Mouse (Mus musculus) ES-CJ7 (cell line): ENCODE measurements around the gene Srebf1.

Experiments used
- DNase-seq: peaks from one replicate; pipeline ENCODE4 v3.0.0; 2011; ENCODE audit warnings: low read depth, low spot score

Srebf1 gene

DNA sequence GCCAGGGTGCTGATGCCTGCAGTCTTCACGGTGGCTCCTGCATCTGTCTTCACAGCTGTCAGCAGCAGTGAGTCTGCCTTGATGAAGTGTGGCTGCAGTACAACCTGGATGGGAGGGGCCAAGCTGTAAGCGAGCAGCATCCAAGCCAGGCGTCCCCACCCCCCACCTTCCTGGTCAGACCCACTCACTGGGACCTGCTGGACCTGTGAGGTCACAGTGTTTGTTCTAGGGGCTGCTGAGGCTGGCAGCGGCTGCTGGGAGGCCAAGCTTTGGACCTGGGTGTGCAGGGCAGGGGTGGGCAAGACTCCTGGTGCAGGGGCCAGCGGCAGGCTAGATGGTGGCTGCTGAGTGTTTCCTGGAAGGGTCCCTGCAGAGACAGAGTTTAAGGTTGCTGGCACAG, 16.2 kb downstream of the Srebf1 start:
- DNase-seq, result no peak

DNA sequence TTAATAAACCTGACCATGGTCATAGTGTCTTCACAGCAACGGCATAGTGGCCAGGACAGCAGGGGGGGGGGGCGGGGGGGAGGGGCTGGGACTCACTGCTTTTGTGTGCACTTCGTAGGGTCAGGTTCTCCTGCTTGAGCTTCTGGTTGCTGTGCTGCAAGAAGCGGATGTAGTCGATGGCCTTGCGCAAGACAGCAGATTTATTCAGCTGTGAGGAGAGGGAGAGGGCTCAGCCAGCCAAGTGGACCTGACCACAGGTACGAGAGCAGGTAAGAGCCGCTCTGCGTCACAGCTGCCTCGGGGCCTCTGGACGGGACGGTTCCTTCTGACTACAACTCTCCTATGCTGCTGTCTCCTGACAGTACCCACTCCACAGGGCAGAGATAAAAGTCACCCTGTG, 17.4 kb downstream of the Srebf1 start:
- DNase-seq, result no peak

DNA sequence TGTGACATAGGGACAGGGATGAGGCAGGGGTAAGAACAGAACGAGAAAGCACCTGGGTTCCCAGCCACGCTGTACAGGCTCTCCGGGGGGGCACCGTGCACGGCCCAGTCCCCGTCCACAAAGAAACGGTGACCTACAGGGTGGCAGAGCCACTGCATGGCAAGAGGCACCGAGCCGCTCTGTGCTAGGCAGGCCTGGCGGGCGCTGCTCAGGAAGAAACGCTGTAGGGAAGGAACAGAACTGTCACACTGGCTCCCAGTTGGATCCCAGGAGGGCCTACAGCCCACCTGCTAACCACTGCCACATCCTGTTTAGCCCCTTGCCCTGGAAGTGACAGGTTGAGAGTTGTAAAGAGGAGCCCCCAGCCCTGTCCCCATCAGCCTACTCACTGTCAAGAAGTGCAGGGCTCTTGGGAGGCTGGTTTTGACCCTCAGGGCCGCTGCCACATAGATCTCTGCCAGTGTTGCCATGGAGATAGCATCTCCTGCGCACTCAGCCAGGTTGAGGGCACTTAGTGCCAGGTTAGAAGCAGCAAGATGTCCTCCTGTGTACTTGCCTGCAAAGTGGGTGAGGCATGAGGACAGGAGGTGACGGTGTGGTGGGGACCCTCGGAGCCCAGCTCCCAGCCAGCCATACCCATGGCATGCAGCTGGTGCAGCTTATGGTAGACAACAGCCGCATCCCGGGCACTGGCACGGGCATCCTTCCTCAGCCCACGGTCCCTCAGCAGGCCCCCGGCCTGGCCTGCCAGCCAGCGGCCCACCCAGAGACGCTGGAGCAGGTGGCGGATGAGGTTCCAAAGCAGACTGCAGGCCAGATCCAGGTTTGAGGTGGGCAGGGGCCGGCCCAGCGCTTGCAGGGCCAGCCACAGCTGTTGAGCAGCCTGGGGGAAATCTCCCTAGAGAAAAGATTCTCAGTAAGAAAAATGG, 19.4 kb downstream of the Srebf1 start:
- DNase-seq, result no peak

- DNase-seq, result no peak
Measured at GRCm38 (mm10) chr11:60200384-60200783, 22.0 kb downstream of the Srebf1 start.

GRCm38 (mm10) chr11:60199702-60200184, 22.6 kb downstream of the Srebf1 start:
- peak; percentile 90 for DNase-seq

DNA sequence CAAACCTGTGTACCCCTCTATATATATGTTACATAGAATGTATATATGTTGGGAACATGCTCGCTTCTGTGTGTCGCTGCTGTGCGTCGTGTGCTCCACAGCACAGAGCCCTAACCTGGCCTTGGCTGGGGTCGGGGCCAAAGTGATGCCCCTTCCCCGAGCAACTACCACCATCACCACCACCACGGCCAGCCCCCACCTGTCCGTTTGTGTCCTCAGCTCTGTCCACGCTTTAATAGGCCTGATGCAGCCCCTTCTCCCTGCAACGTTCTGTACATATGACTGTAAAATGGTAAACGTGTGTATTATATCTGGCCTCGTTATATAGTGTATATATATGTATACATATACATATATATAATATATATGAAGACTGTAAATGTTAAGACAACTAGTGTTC, 23.7 kb downstream of the Srebf1 start:
- DNase-seq, result no peak

DNA sequence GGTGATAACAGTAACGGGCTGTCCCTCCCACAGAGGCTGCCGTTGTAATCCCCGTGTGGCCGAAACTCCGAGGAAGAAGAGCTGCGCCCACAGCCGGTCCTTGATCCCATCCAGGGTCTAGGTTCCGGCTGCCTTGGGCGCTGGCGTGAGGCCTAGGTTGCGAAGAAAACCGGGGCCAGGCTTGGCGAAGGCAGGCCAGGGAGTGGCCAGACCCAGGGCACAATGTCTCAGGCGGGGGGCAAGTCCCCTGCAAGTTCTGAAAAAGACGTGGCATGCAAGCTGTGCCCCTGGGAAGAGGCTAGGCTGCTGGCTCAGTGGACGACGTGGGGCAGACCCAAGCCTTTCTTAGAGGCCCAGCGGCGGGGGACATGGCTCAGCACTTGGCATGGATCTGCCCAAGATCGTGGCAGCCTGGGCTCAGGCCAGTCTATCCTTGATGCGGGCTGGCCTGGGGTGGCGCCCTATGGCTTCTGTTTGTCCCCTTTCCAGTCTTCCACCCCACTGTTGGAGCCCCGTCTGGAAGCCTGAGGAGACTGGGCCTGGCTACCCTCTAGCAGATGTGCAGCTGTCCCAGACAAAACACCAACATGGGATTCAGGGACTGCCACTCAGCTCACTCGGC, 24.3 kb downstream of the Srebf1 start:
- DNase-seq, result no peak

- no peak for DNase-seq
Measured at GRCm38 (mm10) chr11:60196344-60196743, 26.0 kb downstream of the Srebf1 start.

GRCm38 (mm10) chr11:60195108-60195507, 27.3 kb downstream of the Srebf1 start:
- peak; percentile 88 for DNase-seq

DNA sequence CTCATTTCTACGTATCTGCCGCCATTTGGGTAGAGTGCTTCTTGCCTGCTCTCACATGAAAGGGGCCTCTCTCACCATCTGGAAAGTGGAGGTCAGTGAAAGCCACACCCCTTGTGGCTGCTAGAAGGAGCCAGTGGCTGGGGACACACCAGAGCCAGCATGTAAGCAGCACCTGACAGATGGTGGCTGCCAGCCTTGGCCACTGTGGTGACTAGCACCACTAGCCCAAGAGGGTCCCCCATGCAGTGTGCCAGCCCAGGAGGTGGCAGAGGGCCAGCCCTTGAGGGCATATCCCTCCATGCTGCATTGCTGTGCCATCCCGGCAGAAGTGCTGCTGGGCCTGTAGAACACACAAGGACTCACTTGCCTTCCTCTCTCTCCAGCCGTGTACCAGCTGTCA, 28.8 kb downstream of the Srebf1 start:
- DNase-seq, result no peak

DNA sequence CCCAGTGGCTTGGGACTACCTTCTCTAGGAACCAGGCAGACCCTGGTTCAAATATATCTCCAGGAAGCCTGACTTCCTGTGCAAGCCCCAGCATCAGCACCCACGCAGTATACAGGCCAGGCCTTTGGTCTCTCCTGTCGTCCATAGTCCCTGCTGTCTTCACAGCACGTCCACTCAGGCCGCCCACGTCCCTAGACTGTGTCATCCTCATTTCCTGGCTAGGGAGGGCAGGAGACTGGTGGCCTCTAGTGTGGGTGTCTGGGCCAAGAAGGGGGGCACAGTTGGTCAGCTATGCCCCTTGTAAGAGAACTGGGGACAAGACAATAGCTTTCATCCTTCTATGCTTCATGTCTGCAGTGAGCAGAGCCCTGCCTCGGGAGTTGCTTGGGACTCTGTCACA, 29.8 kb downstream of the Srebf1 start:
- no peak for DNase-seq

GRCm38 (mm10) chr11:60190055-60190641, 32.2 kb downstream of the Srebf1 start:
- no peak for DNase-seq

- peak; percentile 48 for DNase-seq
Measured at GRCm38 (mm10) chr11:60189501-60190040, 32.8 kb downstream of the Srebf1 start.

- DNase-seq, result no peak
Measured at GRCm38 (mm10) chr11:60188275-60188853, 34.0 kb downstream of the Srebf1 start.

- no peak for DNase-seq
Measured at GRCm38 (mm10) chr11:60187070-60187469, 35.3 kb downstream of the Srebf1 start.

GRCm38 (mm10) chr11:60185396-60186231, 36.8 kb downstream of the Srebf1 start:
- DNase-seq, result no peak

- no peak for DNase-seq
Measured at GRCm38 (mm10) chr11:60184346-60185325, 37.7 kb downstream of the Srebf1 start.

DNA sequence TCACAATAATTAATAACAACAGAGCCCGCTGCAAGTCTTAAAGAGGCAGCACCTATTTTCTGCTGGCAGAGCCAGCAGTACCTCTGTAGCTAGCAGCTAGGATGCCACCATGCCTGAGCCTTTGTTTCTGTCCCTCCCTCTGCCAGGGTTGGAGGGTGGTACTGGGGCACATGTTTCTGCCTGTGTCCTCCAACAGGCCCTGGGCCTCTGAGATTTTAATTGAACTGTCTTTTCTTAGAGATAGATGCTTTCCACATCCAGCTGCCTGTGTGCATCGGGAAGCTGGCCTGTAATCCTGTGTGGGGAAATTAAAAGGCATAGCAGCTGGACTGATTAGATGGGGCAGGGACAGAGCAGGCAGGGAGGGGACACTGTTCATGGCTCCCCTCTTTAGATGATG, 39.6 kb downstream of the Srebf1 start:
- no peak for DNase-seq

DNA sequence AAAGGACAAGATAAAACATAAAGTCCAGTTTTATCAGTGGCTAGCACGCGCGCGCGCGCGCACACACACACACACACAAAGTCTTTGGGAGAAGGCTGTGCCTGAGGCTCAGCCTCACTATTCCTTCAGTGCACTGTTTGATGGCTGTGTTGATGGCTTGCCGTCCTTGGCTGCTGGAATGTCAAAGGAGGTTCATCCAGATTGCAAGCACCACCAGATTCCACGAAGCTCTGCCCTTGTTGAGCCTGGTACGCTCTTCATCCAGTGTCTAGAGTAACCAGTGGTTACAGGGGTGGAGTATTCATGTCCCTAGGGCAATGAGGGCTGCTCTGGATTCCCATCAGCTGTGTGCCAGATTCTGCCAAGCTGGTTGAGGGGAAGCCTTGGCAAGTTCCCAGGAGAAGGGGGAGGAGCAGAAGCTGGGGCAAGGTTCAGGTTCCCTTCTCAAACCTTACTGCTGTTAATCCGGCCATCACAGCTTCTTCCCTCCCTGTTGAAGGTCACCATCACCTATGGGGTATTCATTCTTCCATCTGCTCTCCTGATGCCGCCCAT, 40.2 kb downstream of the Srebf1 start:
- peak; percentile 57 for DNase-seq
